Mouse (Mus musculus): ENCODE data around the gene Art1. TPM values are rescaled to one million over a fixed set of nuclear protein-coding genes. Genes with fewer than 3 reads are reported as not detected.
A peak's percentile ranks its signal among the peaks of the same experiment; 100 is the strongest.

The Art1 gene
- total RNA-seq, 2 experiments from 2014 or later: not detected

- DNase-seq (ENCODE audit: low spot score in 2 of 2): no peak
Measured at GRCm38 (mm10) chr7:102108206-102108605, 6.7 kb downstream of the Art1 start.

GRCm38 (mm10) chr7:102109171-102109570, 7.6 kb downstream of the Art1 start, which contains the start of gene Art5:
Gene Art5, minus strand, starts transcription at chr7:102109489.
- DNase-seq (ENCODE audit: low spot score in 2 of 2): no peak

GRCm38 (mm10) chr7:102109746-102110145, 8.2 kb downstream of the Art1 start:
- no peak for DNase-seq (ENCODE audit: low spot score in 2 of 2)

- DNase-seq (ENCODE audit: low spot score in 2 of 2): no peak
Measured at GRCm38 (mm10) chr7:102113151-102113729, 11.7 kb downstream of the Art1 start.

- no peak for DNase-seq (ENCODE audit: low spot score in 2 of 2)
Measured at GRCm38 (mm10) chr7:102116579-102117331, 15.2 kb downstream of the Art1 start, which contains the start of gene Chrna10. Gene Chrna10, minus strand, starts transcription at chr7:102116828.

GRCm38 (mm10) chr7:102117382-102117781, 15.8 kb downstream of the Art1 start:
- DNase-seq (ENCODE audit: low spot score in 2 of 2): no peak

- DNase-seq (ENCODE audit: low spot score in 2 of 2): no peak
Measured at GRCm38 (mm10) chr7:102120326-102120725, 18.8 kb downstream of the Art1 start.

- DNase-seq (ENCODE audit: low spot score in 2 of 2): no peak
Measured at GRCm38 (mm10) chr7:102132395-102132794, 30.9 kb downstream of the Art1 start.

- peak in 1 of 2 experiments; percentile 36 for DNase-seq (ENCODE audit: low spot score in 2 of 2)
Measured at GRCm38 (mm10) chr7:102137464-102137863, 35.9 kb downstream of the Art1 start.

GRCm38 (mm10) chr7:102137898-102138297, 36.4 kb downstream of the Art1 start:
- DNase-seq (ENCODE audit: low spot score in 2 of 2): no peak

GRCm38 (mm10) chr7:102153691-102154090, 52.1 kb downstream of the Art1 start:
- no peak for DNase-seq (ENCODE audit: low spot score in 2 of 2)

Other genes starting within 250 kb of the Art1 start
- 1 to 10 TPM in 1 of 2 experiments, under 1 TPM in 1; 0.90 to 1.1 TPM for gene Folr2, start 244.5 kb upstream of the Art1 start, total RNA-seq (2021)
- gene Anapc15, start 238.0 kb upstream of the Art1 start, total RNA-seq (2021): 10 to 100 TPM; 31.7 to 35.3 TPM
- 10 to 100 TPM in 1 of 2 experiments, 1 to 10 TPM in 1; 4.4 to 35.6 TPM for gene Folr1, start 231.0 kb upstream of the Art1 start, total RNA-seq (2021)
- 100 to 1,000 TPM in 1 of 2 experiments, 10 to 100 TPM in 1; 98.7 to 102 TPM for gene Lamtor1, start 195.8 kb upstream of the Art1 start, total RNA-seq (2021)
- gene Tomt, start 195.4 kb upstream of the Art1 start, total RNA-seq (2021): under 1 TPM; 0.18 to 0.21 TPM
- gene Lrrc51, start 167.8 kb upstream of the Art1 start, total RNA-seq (2021): 1 to 10 TPM; 4.8 to 7.4 TPM
- gene Numa1, start 167.6 kb upstream of the Art1 start, total RNA-seq (2021): 10 to 100 TPM; 73.4 to 75.3 TPM
- gene Il18bp, start 83.1 kb upstream of the Art1 start, total RNA-seq (2021): 1 to 10 TPM; 8.4 to 8.7 TPM
- gene Rnf121, start 36.3 kb upstream of the Art1 start, total RNA-seq (2021): 10 to 100 TPM; 35.0 to 40.9 TPM
- gene Xndc1, start 36.2 kb upstream of the Art1 start, total RNA-seq (2021): 10 to 100 TPM; 19.6 to 22.3 TPM
- gene Xntrpc, start 36.0 kb upstream of the Art1 start, total RNA-seq (2021): 1 to 10 TPM; 1.9 to 2.3 TPM
- under 1 TPM in 1 of 2 experiments, not detected in 1; 0.60 TPM for gene Trpc2, start 18.6 kb upstream of the Art1 start, total RNA-seq (2021)
- not detected for gene Art5, start 7.7 kb downstream of the Art1 start, total RNA-seq (2021)
- gene Chrna10, start 15.1 kb downstream of the Art1 start, total RNA-seq (2021): under 1 TPM in 1 of 2 experiments, not detected in 1; 0.14 TPM
- gene Nup98, start 108.4 kb downstream of the Art1 start, total RNA-seq (2021): 10 to 100 TPM; 34.8 to 35.9 TPM
- 10 to 100 TPM; 24.9 to 28.8 TPM for gene Pgap2, start 108.5 kb downstream of the Art1 start, total RNA-seq (2021)
- gene Rhog, start 154.3 kb downstream of the Art1 start, total RNA-seq (2021): 10 to 100 TPM; 23.4 to 25.8 TPM
- gene Stim1, start 166.1 kb downstream of the Art1 start, total RNA-seq (2021): 10 to 100 TPM; 65.6 to 66.1 TPM

All from layer of hippocampus, postnatal 14 days (tissue).